Mouse (Mus musculus): Measurements from ENCODE around the gene Scgb2b18.
"Not testable (repeated sequence)": the region's sequence is repeated elsewhere in the genome, so short reads cannot be mapped to it uniquely, and the experiment has no call there.

Scgb2b18 gene

DNA sequence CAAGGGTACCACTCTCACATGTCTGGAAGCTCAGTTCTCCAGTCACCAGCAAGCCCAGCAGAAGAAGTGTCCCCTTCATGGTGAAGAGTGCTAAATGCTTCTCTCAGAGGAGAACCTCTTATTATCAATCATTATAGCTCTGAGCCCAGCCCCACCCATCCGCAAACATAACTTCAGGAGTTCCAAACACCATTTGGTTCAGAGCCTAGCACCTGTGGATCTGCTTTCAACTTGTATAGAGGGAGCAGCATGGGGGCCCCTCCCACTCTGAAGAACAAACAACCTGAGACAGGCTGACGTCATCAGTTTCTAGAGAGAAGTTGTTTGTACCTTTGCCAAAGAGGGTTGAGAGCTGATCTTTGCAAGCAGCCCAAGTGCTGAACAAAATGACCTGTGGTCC lies at the start of gene Scgb2b18:
Scgb2b18 (minus strand) TSS at position 101 of the 400 bp plus-strand sequence.
- DNase-seq (ENCODE audit: low read depth, low spot score) = not testable (repeated sequence)

DNA sequence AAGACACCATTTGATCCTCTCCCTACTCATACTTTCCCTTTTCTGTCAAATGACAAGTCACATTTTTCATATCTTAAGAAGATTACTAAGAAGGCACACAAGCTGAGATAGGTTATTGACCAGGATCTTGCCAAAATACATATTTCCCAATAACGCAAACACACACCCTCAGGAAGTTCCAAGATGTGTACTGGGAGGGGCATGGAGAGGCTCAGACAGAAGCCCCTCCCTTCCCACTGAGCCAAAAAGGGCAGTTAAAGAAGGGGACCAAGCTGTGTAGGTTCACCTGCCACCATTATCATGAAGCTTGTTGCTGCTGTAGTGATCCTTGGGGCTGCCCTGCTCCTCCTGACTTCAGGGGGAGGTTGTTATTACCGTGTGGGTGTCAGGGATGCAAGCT lies 11.6 kb upstream of the Scgb2b18 start, which contains the start of gene Scgb1b18:
Scgb1b18 (plus strand) TSS at position 301 of the 400 bp plus-strand sequence.
- DNase-seq (ENCODE audit: low read depth, low spot score) = not testable (repeated sequence)

Data from WW6 (cell line).